Mouse (Mus musculus) heart, postnatal 10 days (tissue): ENCODE results near the gene Asz1. TPM values are rescaled to one million over a fixed set of nuclear protein-coding genes. Genes with fewer than 3 reads are reported as not detected.
A peak's percentile ranks its signal among the peaks of the same experiment; 100 is the strongest.

Source experiments
- DNase-seq, 2 experiments: peaks; one replicate each; pipeline ENCODE4 v3.0.0; 2021
- intact Hi-C: fragments of 180-260 bp; cut with DNase I; formaldehyde crosslinking; loops from one replicate; pipeline ENCODE4 v1.15.1; 2025
- total RNA-seq, 2 experiments: library from RNA; stranded (reverse); gene quantifications; 2 replicates each; pipeline ENCODE4 v1.2.3; 2021

Asz1 gene
- total RNA-seq: not detected

GRCm38 (mm10) chr6:18108934-18109333 is at the start of gene Asz1:
Asz1 (minus strand) TSS chr6:18109061.
- DNase-seq: no peak
- intact Hi-C loops: no loop called here

DNA sequence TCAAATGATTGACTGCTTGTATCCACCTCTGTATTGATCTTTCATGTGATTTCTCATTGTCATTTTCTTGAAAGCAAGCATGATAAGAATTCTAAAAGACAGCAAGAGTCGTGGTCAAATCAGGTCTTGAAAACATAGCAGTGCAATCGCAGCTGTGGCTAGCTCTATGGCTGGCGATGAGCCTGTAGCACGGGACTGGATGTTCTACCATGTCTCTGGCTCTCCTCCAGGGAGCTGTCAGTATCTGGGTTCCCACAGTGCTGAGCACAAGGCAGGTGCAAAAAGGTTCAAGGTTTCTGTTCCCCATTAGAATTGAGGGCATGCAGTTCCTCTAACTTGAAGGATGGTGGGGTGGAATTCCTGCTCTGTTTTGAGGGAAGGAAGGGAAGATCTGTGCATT is 44.2 kb upstream of the Asz1 start:
- intact Hi-C loops: loop anchor here (10.0 kb wide), 1 partner anchor 222 kb away; no protein-coding TSS in a partner anchor
- DNase-seq: peak; percentile 65 to 72

GRCm38 (mm10) chr6:18135246-18135645 is 26.4 kb upstream of the Asz1 start:
- DNase-seq: no peak
- intact Hi-C loops: no loop called here

- no peak for DNase-seq
- intact Hi-C loops: no loop called here
Observed at GRCm38 (mm10) chr6:18128059-18128458, 19.2 kb upstream of the Asz1 start.

GRCm38 (mm10) chr6:18127206-18127983 is 18.5 kb upstream of the Asz1 start:
- no peak for DNase-seq
- intact Hi-C loops: no loop called here

DNA sequence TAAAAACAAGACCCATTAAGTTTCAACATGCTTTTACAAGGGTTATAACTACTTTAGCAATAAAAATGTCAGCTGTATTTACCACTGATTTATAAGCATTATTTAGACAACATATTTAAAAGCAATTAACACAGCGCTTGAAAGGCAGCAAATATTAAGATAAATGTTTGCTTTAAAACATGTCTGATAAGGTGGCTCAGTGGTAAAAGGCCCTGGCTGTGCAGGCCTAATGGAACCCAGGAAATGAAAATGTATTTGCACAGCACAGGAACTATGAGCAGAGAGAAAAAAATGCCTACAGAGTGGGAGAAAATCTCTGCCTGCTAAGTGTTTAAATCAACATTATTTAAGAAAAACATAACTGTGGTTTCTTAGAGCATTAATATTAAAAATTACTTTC is 12.0 kb downstream of the Asz1 start:
- intact Hi-C loops: no loop called here
- DNase-seq: no peak

- DNase-seq: no peak
- intact Hi-C loops: loop anchor here (2.0 to 5.0 kb wide), 2 partner anchors 83 to 284 kb away; partner anchors contain the start of gene Cftr
Observed at GRCm38 (mm10) chr6:18089098-18089497, 19.8 kb downstream of the Asz1 start.

DNA sequence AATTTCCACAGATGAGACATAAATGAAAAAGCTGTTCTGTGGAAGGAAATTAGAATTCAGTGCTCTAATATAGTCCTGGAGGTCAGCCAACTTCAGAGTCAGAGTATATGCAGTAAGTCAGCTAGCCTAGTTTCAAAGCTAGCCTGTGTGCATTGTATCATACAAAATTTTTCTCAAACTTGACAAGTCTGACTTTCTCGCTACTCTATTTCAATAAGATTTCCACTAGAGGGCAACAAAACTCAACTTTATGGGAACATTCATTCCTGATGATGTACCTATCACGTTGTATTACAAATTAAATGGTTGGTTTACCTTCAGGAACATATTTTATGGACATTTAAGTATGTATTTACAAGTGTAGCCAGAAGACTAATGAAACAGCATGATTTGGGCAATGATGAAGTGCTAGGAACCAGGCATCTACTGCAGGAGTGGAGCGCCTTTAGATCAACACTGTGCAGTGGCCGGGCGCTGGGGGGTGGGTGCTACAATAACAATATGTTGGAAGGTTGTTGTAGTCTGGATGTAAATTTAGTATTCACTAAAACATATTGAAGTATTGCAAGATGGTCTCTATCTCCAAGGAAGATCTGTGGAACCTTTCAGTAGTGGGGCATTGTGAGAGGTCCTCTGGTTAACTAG is 21.6 kb downstream of the Asz1 start:
- intact Hi-C loops: loop anchor here (2.0 to 5.0 kb wide), 2 partner anchors 85 to 734 kb away; partner anchors contain the start of gene Cftr
- DNase-seq: peak in 1 of 2 experiments; percentile 3

DNA sequence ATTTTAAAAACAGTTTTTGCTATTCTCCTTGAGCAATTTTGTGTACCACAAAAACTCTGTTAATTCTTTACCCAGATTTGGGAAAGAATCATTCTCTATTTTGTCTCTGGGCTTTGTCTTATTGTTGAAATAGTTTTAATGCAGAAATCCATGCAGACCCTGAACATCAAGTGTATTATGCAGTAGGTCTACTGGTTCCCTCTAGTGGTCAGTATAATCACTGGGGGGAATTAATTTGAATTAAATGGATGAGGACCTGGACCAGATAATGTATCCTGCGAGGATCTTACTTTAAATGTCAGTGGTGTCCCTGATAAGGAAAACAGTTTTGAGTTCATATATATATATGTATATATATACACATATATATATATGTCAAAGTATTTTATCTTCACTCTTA is 30.2 kb downstream of the Asz1 start:
- intact Hi-C loops: loop anchor here (1.0 to 5.0 kb wide), 3 partner anchors 151 to 403 kb away; no protein-coding TSS in a partner anchor
- DNase-seq: peak in 1 of 2 experiments; percentile 10

DNA sequence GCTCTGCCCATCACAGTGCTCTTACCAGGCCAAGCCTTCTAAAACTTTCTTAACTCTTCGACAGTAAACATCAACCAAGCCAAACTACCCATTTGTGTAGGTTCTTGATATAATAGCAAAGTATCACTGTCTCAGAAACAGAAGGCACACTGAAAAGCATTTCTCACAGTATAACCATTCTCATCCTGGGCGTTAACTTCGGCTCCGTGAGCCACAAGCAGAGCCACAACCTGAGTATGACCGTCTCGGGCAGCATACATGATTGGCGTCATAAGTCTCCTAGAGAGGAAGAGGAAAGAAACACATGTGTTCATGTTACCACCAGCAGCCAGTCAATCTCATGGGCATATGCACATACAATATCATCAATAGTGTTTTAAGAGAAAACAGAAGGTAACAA is 31.9 kb downstream of the Asz1 start:
- intact Hi-C loops: loop anchor here (5.0 kb wide), 2 partner anchors 150 to 235 kb away; no protein-coding TSS in a partner anchor
- DNase-seq: no peak

DNA sequence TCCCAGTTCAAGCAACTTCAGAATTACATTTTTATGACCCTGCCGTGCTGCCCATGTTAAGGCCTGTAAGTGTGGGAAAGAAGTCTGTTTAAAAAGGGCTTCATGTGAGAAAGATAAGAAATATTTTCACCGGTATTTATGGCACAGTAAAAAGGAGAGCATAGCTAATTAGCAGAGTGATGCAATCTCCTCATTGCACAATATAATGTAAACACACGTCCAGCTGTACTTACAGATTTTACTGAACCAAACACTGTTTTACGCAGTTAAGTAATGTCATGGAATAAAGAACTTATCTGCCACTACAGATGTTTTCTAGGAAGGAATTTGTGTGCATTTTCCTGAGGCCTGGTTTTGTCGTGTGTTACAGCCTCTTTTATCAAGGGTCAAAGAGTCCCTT is 32.3 kb downstream of the Asz1 start:
- intact Hi-C loops: loop anchor here (5.0 kb wide), 2 partner anchors 149 to 234 kb away; no protein-coding TSS in a partner anchor

GRCm38 (mm10) chr6:18057899-18058298 is 51.0 kb downstream of the Asz1 start:
- no peak for DNase-seq
- intact Hi-C loops: no loop called here

More for the DNA sequence above, 32.3 kb downstream of the Asz1 start:
- no peak for DNase-seq

- intact Hi-C loops: no loop called here
- DNase-seq: no peak
Observed at GRCm38 (mm10) chr6:18051702-18052101, 57.2 kb downstream of the Asz1 start.

DNA sequence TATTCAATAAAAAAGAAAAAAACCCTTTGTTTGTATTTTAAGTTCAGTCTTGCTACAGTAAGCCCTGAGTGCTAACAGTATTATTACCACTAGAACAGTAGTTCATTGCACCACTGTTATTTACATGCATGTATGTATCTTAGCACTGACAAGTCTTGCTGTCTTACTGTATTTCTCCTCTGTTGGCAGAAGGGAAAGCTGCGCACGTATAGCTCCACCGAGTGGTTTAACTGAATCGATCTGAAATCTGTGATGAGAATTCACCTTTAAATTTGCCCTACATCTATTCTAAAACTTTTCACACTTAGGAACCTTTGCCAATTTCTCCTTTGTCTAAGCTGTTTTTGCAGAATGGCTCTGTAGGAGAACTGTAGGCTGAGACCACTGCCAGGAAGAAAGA is 64.6 kb downstream of the Asz1 start:
- intact Hi-C loops: no loop called here
- no peak for DNase-seq

DNA sequence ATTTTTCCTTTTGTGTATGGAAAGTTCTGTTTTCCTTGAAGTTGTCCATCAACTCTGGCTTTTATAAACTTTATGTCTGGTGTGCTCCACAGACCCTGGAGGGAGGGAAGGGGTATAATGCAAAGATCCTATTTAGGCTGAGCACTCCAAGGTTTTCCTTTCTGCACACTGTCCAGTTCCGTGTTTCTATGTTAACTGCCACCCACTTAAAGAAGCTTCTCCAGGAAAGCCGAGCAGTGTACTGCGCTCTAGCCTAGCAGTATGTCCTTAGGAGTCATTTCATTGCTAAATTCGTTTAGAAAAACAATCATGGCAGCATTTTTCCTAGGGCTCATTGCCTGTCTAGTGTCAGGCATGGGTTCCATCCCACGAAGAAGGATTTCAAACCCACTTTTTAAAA is 65.7 kb downstream of the Asz1 start:
- intact Hi-C loops: no loop called here
- no peak for DNase-seq

DNA sequence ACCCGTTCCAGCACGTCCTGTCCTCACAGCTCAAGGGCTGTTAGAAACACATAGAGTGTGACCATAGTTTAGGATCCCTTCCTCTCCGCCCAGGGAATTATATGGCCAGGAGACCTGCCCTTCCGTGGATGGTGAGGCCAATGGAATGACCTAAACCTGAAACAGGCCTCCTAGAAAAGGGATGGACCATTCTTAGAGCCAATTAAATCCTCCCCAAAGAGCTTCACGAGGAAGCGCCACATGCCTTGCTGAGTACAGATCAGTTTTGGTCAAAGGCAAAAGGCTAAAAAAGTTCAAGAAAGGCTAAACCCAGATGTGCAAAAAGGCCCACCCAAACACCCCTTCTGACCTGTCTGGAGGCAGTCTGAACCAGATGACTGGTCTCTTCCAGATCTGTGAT is 76.6 kb downstream of the Asz1 start:
- DNase-seq: peak in 1 of 2 experiments; percentile 3

DNA sequence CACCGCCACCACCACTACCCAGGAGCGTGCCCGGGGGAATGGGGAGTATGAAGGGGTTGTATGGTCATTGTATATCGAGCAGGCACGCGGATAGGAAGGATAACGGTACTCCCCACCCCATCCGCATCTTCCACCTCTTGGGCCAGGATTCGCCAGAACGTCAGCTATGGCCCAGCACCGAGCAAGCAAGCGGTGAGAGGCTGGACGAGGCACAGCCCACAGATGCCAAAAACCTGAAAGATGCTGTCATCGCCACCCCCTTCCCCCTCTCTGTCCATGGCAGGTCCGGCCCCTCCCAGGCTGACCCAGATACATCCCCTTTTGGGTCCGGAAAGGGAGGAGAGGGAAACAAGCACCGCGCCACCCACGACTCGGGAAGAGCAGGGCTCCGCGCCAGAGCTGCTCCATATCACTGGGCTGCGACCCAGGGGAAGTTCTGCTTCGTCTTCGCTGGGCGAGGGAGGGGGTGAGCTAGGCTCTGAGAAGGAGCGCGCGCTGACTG is 77.3 kb downstream of the Asz1 start:
- intact Hi-C loops: no loop called here
- peak; percentile 69 for DNase-seq

More for the DNA sequence above, 76.6 kb downstream of the Asz1 start:
- intact Hi-C loops: no loop called here

GRCm38 (mm10) chr6:18030868-18031508 is 77.9 kb downstream of the Asz1 start:
- DNase-seq: no peak
- intact Hi-C loops: no loop called here

- DNase-seq: peak; percentile 17 to 24
Observed at GRCm38 (mm10) chr6:18029746-18030656, 78.9 kb downstream of the Asz1 start, which contains the start of gene Wnt2. Wnt2 (minus strand) TSS chr6:18030585.

More at GRCm38 (mm10) chr6:18029746-18030656, 78.9 kb downstream of the Asz1 start, which contains the start of gene Wnt2:
- intact Hi-C loops: no loop called here
